In genomic region chr3:36221743-36222682, GRCm38 (mm10) we compare ENCODE assay signal across 9 mouse cellular contexts. TPM values are rescaled to one million over a fixed set of nuclear protein-coding genes. Genes with fewer than 3 reads are reported as not detected.
DNase-seq lines count a peak whose midpoint lies in the region; ATAC-seq and TF ChIP-seq lines count a peak whose summit lies in the region.
"Had no signal": no experiment of that assay in that cellular context is flagged by ENCODE, and none has a peak within 500 bp of the region (broad histone marks: within the 10 kb centered on the region; RNA-seq: fewer than 3 reads in every experiment).

TSS of gene Qrfpr (minus strand) at chr3:36222313.

- TF ChIP-seq POLR2A in kidney, adult 2 months (IDR thresholded peaks at IDR 0.05; ENCODE audit: low read depth, low read length): no peak

- H3K9me3 ChIP-seq in hindbrain, embryonic 13.5 days: no peaks in the 10 kb centered on the region
- no peaks in the 10 kb centered on the region for H3K9me3 ChIP-seq in midbrain, embryonic 16.5 days (replicated peaks; ENCODE audit: control insufficient read depth, low read length, poor library complexity, severe bottlenecking)

- peak within 1 kb of the TSS; percentile 61 for H3K4me2 ChIP-seq in hindbrain, embryonic 13.5 days
- peak within 1 kb of the TSS; percentile 61 for H3K4me2 ChIP-seq in midbrain, embryonic 16.5 days (ENCODE audit: low read length)

- no peak for TF ChIP-seq CTCF in kidney, adult 2 months (conservative IDR thresholded peaks at IDR 0.05; ENCODE audit: insufficient read depth, insufficient read length, low read depth, low read length)

- no peaks in the 10 kb centered on the region for H3K27me3 ChIP-seq in kidney, adult 2 months (replicated peaks; ENCODE audit: control insufficient read depth, insufficient read depth, low read length)
- H3K27me3 ChIP-seq in hindbrain, embryonic 13.5 days: peaks cover 24% of the 10 kb centered on the region
- H3K27me3 ChIP-seq in midbrain, embryonic 16.5 days (ENCODE audit: control insufficient read depth, insufficient read depth, low read depth, low read length): peaks cover 8% of the 10 kb centered on the region

- peak within 1 kb of the TSS; percentile 19; the same call in 1 of the 2 replicates for H3K9ac ChIP-seq in hindbrain, embryonic 13.5 days
- H3K9ac ChIP-seq in midbrain, embryonic 16.5 days (ENCODE audit: low read depth, low read length): peak within 1 kb of the TSS; percentile 44

- 14% methylated on average over 39 of the region's 39 CpGs for WGBS in kidney, adult 2 months
- WGBS in hindbrain, embryonic 13.5 days: 7% methylated on average over 39 of the region's 39 CpGs
- 6% methylated on average over 39 of the region's 39 CpGs for WGBS in midbrain, embryonic 16.5 days

- no peaks in the 10 kb centered on the region for H3K4me1 ChIP-seq in kidney, adult 2 months (ENCODE audit: control insufficient read depth, insufficient read depth, low read length)
- H3K4me1 ChIP-seq in hindbrain, embryonic 13.5 days (replicated peaks): peaks cover 8% of the 10 kb centered on the region
- no peaks in the 10 kb centered on the region for H3K4me1 ChIP-seq in midbrain, embryonic 16.5 days (ENCODE audit: control insufficient read depth, insufficient read depth, low read length)

- peak; percentile 57; the same call in 1 of the 2 replicates for ATAC-seq in hindbrain, embryonic 13.5 days (ENCODE audit: low FRiP score)
- ATAC-seq in midbrain, embryonic 16.5 days: peak; percentile 81; the same call in 1 of the 2 replicates

- no peaks in the 10 kb centered on the region for H3K36me3 ChIP-seq in kidney, adult 2 months (ENCODE audit: control insufficient read depth, insufficient read depth, low read length)
- H3K36me3 ChIP-seq in hindbrain, embryonic 13.5 days: no peaks in the 10 kb centered on the region
- H3K36me3 ChIP-seq in midbrain, embryonic 16.5 days (ENCODE audit: control insufficient read depth, insufficient read depth, low read length): no peaks in the 10 kb centered on the region

- H3K4me3 ChIP-seq in kidney, adult 2 months (ENCODE audit: insufficient read depth, low read depth, low read length): no peak within 1 kb of the TSS
- peak within 1 kb of the TSS; percentile 36 for H3K4me3 ChIP-seq in hindbrain, embryonic 13.5 days
- H3K4me3 ChIP-seq in midbrain, embryonic 16.5 days (ENCODE audit: low read depth, low read length): peak within 1 kb of the TSS; percentile 37

- H3K27ac ChIP-seq in kidney, adult 2 months (ENCODE audit: insufficient read depth, low read depth, low read length): no peak within 1 kb of the TSS
- H3K27ac ChIP-seq in hindbrain, embryonic 13.5 days: no peak within 1 kb of the TSS
- H3K27ac ChIP-seq in midbrain, embryonic 16.5 days (ENCODE audit: low read length): no peak within 1 kb of the TSS
- H3K27ac ChIP-seq: macrophage had no signal

- DNase-seq in kidney, postnatal 4 days: peak; percentile 9 to 15
- DNase-seq in kidney, adult 2 months: no peak
- DNase-seq in embryo, embryonic 10.5 days (ENCODE audit: low spot score): peak; percentile 39
- no peak for DNase-seq in thymus, postnatal 25 days
- DNase-seq in thymus, postnatal 36 days: no peak
- no peak for DNase-seq in thymus, adult 18-20 months

RNA-seq across cellular contexts. Expression of gene Qrfpr, which starts in this region (rescaled TPM):
- not detected in 2 replicates for polyA plus RNA-seq in kidney, adult 2 months (2012; rRNA removed)
- 0.39 and 0.55 TPM in 2 replicates for polyA plus RNA-seq in hindbrain, embryonic 13.5 days (2015; fragmentation: Nextera tagmentation; extraction: Ambion mirVana)
- 1.5 and 2.3 TPM in 2 replicates for polyA plus RNA-seq in midbrain, embryonic 16.5 days (2015; fragmentation: Nextera tagmentation; extraction: Ambion mirVana)
- polyA plus RNA-seq: macrophage had no signal

Comparison
In these comparisons a context has a peak if more than half of its experiments do, and no peak if none do; other contexts are left out.
1. DNase-seq: peak in kidney, postnatal 4 days (2 of 2) and embryo, embryonic 10.5 days (single experiment); none in kidney, adult 2 months (single experiment), thymus, postnatal 25 days (single experiment), thymus, postnatal 36 days (0 of 2) and thymus, adult 18-20 months (0 of 2).
2. Peak in ATAC-seq, H3K4me3 ChIP-seq, H3K9ac ChIP-seq and H3K4me2 ChIP-seq in hindbrain, embryonic 13.5 days; RNA of the gene not detected or under 1 TPM.